Mouse (Mus musculus): ENCODE data around the gene Slc7a15. TPM values are rescaled to one million over a fixed set of nuclear protein-coding genes. Genes with fewer than 3 reads are reported as not detected.

Gene Slc7a15
- polyA plus RNA-seq, 1 experiment, result not detected

GRCm38 (mm10) chr12:8556189-8556588 is 42.7 kb downstream of the Slc7a15 start:
- TF ChIP-seq GATA1 (IDR thresholded peaks at IDR 0.05; ENCODE audit: borderline replicate concordance, low read length) (no peak), FLI1 (IDR thresholded peaks at IDR 0.05; ENCODE audit: low read length) (no peak)
- Histone ChIP-seq H3K9me3 (no peaks in the 10 kb centered on the region), H3K27me3 (replicated peaks) (peaks cover 5% of the 10 kb centered on the region), H3K36me3 (replicated peaks; ENCODE audit: low read length) (no peaks in the 10 kb centered on the region), H3K4me3 (replicated peaks) (no peak overlapping the region), H3K4me1 (no peaks in the 10 kb centered on the region)

- no peak overlapping the region for H3K4me3 ChIP-seq (replicated peaks)
- no peak for TF ChIP-seq GATA1 (IDR thresholded peaks at IDR 0.05; ENCODE audit: borderline replicate concordance, low read length)
- TF ChIP-seq FLI1 (IDR thresholded peaks at IDR 0.05; ENCODE audit: low read length), result no peak
- no peaks in the 10 kb centered on the region for H3K4me1 ChIP-seq
- H3K9me3 ChIP-seq, result no peaks in the 10 kb centered on the region
- peaks cover 5% of the 10 kb centered on the region for H3K27me3 ChIP-seq (replicated peaks)
- no peaks in the 10 kb centered on the region for H3K36me3 ChIP-seq (replicated peaks; ENCODE audit: low read length)
Measured at GRCm38 (mm10) chr12:8555419-8555818, 43.4 kb downstream of the Slc7a15 start.

GRCm38 (mm10) chr12:8547357-8547756 is 51.5 kb downstream of the Slc7a15 start:
- TF ChIP-seq FLI1 (IDR thresholded peaks at IDR 0.05; ENCODE audit: low read length), result no peak
- TF ChIP-seq GATA1 (IDR thresholded peaks at IDR 0.05; ENCODE audit: borderline replicate concordance, low read length), result no peak
- Histone ChIP-seq H3K36me3 (replicated peaks; ENCODE audit: low read length) (no peaks in the 10 kb centered on the region), H3K4me3 (replicated peaks) (peak overlapping the region; percentile 62), H3K4me1 (peaks cover 35% of the 10 kb centered on the region), H3K9me3 (no peaks in the 10 kb centered on the region), H3K27me3 (replicated peaks) (no peaks in the 10 kb centered on the region)

GRCm38 (mm10) chr12:8546801-8547200 is 52.1 kb downstream of the Slc7a15 start:
- Histone ChIP-seq H3K36me3 (replicated peaks; ENCODE audit: low read length) (no peaks in the 10 kb centered on the region), H3K4me3 (replicated peaks) (no peak overlapping the region), H3K27me3 (replicated peaks) (no peaks in the 10 kb centered on the region), H3K4me1 (peaks cover 35% of the 10 kb centered on the region), H3K9me3 (no peaks in the 10 kb centered on the region)
- TF ChIP-seq FLI1 (IDR thresholded peaks at IDR 0.05; ENCODE audit: low read length) (no peak), GATA1 (IDR thresholded peaks at IDR 0.05; ENCODE audit: borderline replicate concordance, low read length) (no peak)

GRCm38 (mm10) chr12:8545066-8545610 is 53.7 kb downstream of the Slc7a15 start:
- Histone ChIP-seq H3K27me3 (replicated peaks) (no peaks in the 10 kb centered on the region), H3K9me3 (no peaks in the 10 kb centered on the region), H3K4me1 (peaks cover 35% of the 10 kb centered on the region), H3K4me3 (replicated peaks) (no peak overlapping the region), H3K36me3 (replicated peaks; ENCODE audit: low read length) (no peaks in the 10 kb centered on the region)
- TF ChIP-seq FLI1 (IDR thresholded peaks at IDR 0.05; ENCODE audit: low read length) (no peak), GATA1 (IDR thresholded peaks at IDR 0.05; ENCODE audit: borderline replicate concordance, low read length) (no peak)

GRCm38 (mm10) chr12:8542371-8542770 is 56.5 kb downstream of the Slc7a15 start:
- no peak overlapping the region for H3K4me3 ChIP-seq (replicated peaks)
- peaks cover 46% of the 10 kb centered on the region for H3K4me1 ChIP-seq
- no peaks in the 10 kb centered on the region for H3K36me3 ChIP-seq (replicated peaks; ENCODE audit: low read length)
- peaks cover 9% of the 10 kb centered on the region for H3K27me3 ChIP-seq (replicated peaks)
- no peaks in the 10 kb centered on the region for H3K9me3 ChIP-seq
- TF ChIP-seq GATA1 (IDR thresholded peaks at IDR 0.05; ENCODE audit: borderline replicate concordance, low read length) (no peak), FLI1 (IDR thresholded peaks at IDR 0.05; ENCODE audit: low read length) (no peak)

- no peak overlapping the region for H3K4me3 ChIP-seq (replicated peaks)
- no peaks in the 10 kb centered on the region for H3K36me3 ChIP-seq (replicated peaks; ENCODE audit: low read length)
- H3K27me3 ChIP-seq (replicated peaks), result peaks cover 12% of the 10 kb centered on the region
- TF ChIP-seq FLI1 (IDR thresholded peaks at IDR 0.05; ENCODE audit: low read length), result no peak
- TF ChIP-seq GATA1 (IDR thresholded peaks at IDR 0.05; ENCODE audit: borderline replicate concordance, low read length), result no peak
- H3K4me1 ChIP-seq, result peaks cover 17% of the 10 kb centered on the region
- no peaks in the 10 kb centered on the region for H3K9me3 ChIP-seq
Measured at GRCm38 (mm10) chr12:8539471-8539870, 59.4 kb downstream of the Slc7a15 start.

- Histone ChIP-seq H3K4me3 (replicated peaks) (no peak overlapping the region), H3K27me3 (replicated peaks) (peaks cover 12% of the 10 kb centered on the region), H3K9me3 (peaks cover 3% of the 10 kb centered on the region), H3K4me1 (peaks cover 18% of the 10 kb centered on the region), H3K36me3 (replicated peaks; ENCODE audit: low read length) (no peaks in the 10 kb centered on the region)
- TF ChIP-seq GATA1 (IDR thresholded peaks at IDR 0.05; ENCODE audit: borderline replicate concordance, low read length) (no peak), FLI1 (IDR thresholded peaks at IDR 0.05; ENCODE audit: low read length) (no peak)
Measured at GRCm38 (mm10) chr12:8537291-8537690, 61.6 kb downstream of the Slc7a15 start.

- TF ChIP-seq FLI1 (IDR thresholded peaks at IDR 0.05; ENCODE audit: low read length) (no peak), GATA1 (IDR thresholded peaks at IDR 0.05; ENCODE audit: borderline replicate concordance, low read length) (no peak)
- Histone ChIP-seq H3K9me3 (peaks cover 5% of the 10 kb centered on the region), H3K4me3 (replicated peaks) (no peak overlapping the region), H3K27me3 (replicated peaks) (peaks cover 12% of the 10 kb centered on the region), H3K36me3 (replicated peaks; ENCODE audit: low read length) (no peaks in the 10 kb centered on the region), H3K4me1 (peaks cover 18% of the 10 kb centered on the region)
Measured at GRCm38 (mm10) chr12:8536221-8536965, 62.5 kb downstream of the Slc7a15 start.

GRCm38 (mm10) chr12:8535596-8535995 is 63.3 kb downstream of the Slc7a15 start:
- H3K4me3 ChIP-seq (replicated peaks), result no peak overlapping the region
- TF ChIP-seq GATA1 (IDR thresholded peaks at IDR 0.05; ENCODE audit: borderline replicate concordance, low read length), result no peak
- no peak for TF ChIP-seq FLI1 (IDR thresholded peaks at IDR 0.05; ENCODE audit: low read length)
- peaks cover 18% of the 10 kb centered on the region for H3K4me1 ChIP-seq
- no peaks in the 10 kb centered on the region for H3K36me3 ChIP-seq (replicated peaks; ENCODE audit: low read length)
- peaks cover 12% of the 10 kb centered on the region for H3K27me3 ChIP-seq (replicated peaks)
- peaks cover 5% of the 10 kb centered on the region for H3K9me3 ChIP-seq

All from megakaryocyte, embryonic 14.5 days (primary cell).